Mouse (Mus musculus) bone marrow macrophage, adult 2 months (primary cell): ENCODE data around the gene Padi6.

Experiments
- CTCF ChIP-seq: IDR thresholded peaks from 2 replicates; pipeline ENCODE4 v1.5.1; 2012; ENCODE audit warnings: low read depth, mild to moderate bottlenecking, low read length, moderate library complexity
- POLR2A ChIP-seq: IDR thresholded peaks from 2 replicates; pipeline ENCODE4 v1.6.1; 2012; ENCODE audit warnings: mild to moderate bottlenecking, low read depth, low read length, borderline replicate concordance

- no peak for TF ChIP-seq POLR2A
- no peak for TF ChIP-seq CTCF
Observed at GRCm38 (mm10) chr4:140779803-140780397, 37.5 kb upstream of the Padi6 start.
